Mouse (Mus musculus) embryo, embryonic 10 days (tissue): ENCODE data around the gene Rundc3a.
A peak's percentile ranks its signal among the peaks of the same experiment; 100 is the strongest.

Experiments used
- DNase-seq: peaks from one replicate; pipeline ENCODE4 v3.0.0-alpha.2; 2015; ENCODE audit warnings: low spot score

The Rundc3a gene

GRCm38 (mm10) chr11:102434816-102435705 is 41.9 kb downstream of the Rundc3a start:
- DNase-seq = no peak

DNA sequence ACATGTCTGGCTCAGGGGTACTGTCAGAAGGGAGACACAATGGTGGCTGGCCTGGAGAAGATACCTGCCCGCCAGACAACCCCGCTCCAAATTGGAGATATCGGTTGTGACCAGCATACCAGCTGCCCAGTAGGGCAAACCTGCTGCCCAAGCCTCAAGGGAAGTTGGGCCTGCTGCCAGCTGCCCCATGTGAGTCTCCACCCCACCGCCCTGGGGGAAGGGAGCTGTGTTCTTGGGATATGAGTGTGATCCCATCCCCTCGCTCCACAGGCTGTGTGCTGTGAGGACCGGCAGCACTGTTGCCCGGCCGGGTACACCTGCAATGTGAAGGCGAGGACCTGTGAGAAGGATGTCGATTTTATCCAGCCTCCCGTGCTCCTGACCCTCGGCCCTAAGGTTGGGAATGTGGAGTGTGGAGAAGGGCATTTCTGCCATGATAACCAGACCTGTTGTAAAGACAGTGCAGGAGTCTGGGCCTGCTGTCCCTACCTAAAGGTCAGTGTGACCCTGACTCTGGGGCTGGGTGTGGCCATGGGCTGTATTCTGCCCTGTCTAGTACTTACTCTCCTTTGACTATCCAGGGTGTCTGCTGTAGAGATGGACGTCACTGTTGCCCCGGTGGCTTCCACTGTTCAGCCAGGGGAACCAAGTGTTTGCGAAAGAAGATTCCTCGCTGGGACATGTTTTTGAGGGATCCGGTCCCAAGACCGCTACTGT is 42.7 kb downstream of the Rundc3a start:
- no peak for DNase-seq

- no peak for DNase-seq
Measured at GRCm38 (mm10) chr11:102436471-102436790, 43.2 kb downstream of the Rundc3a start.

- DNase-seq = peak; percentile 79
Measured at GRCm38 (mm10) chr11:102437120-102438061, 44.2 kb downstream of the Rundc3a start.

DNA sequence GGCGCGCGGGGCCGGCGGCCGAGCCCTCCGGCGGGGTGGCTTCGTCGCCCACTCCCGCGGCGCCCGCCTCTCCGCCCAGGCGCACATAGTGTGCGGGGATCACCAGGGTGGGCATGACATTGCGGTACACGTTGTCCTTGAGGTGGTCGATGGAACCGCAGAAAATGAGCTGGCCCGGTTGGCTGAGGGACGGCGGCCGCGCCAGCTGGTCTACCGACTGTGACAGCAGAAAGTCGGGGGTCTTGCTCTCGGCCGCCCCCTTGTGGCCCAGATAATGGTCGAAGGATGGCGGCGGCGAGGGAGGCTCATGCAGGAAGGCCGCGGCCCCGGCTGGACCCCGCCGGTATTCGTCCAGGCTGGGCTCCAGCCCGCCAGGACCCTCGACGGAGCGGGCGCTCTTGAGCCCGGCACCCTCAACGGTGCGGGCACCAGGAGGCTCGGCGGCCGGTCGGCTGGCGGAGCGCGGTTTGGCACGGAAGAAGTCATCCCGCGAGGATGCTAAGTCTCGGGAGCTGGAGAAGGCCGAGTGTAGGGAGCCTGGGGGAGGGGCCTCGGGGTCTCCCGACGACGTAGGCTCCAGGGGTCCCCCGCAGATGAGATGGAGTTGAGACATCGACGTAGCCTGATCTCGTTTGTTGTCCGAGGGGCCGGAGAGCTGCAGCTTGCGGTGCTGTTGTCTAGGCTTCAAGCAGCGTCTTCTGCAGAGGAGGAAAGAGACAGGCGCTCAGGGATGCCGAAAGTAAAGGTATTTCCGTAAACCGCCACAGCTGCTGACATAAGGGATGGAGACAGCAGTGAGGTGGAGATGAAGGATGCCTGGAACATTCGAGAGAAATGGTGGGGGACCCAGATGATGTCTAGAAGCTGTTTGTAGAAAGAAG is 45.2 kb downstream of the Rundc3a start:
- peak; percentile 93 for DNase-seq

GRCm38 (mm10) chr11:102439093-102440082 is 46.2 kb downstream of the Rundc3a start:
- DNase-seq = no peak

DNA sequence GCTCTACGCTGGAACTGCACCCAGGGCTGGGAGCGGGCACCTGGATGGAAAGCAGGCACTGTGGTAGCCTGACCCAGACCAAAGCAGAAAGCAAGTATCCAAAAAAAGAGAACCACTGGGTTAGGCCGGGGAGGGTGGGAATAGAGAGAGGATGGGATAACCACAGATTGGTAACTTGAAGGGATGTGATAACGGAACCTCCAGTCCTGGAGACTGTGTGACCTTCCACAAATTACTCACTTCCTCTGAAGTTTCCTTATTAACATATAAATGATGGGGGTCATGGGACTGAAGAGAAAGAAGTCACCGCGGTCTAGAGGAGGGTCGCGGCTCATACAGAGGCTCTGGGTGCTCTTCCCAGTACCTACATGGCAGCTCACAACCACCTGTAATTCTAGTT is 47.1 kb downstream of the Rundc3a start:
- no peak for DNase-seq

DNA sequence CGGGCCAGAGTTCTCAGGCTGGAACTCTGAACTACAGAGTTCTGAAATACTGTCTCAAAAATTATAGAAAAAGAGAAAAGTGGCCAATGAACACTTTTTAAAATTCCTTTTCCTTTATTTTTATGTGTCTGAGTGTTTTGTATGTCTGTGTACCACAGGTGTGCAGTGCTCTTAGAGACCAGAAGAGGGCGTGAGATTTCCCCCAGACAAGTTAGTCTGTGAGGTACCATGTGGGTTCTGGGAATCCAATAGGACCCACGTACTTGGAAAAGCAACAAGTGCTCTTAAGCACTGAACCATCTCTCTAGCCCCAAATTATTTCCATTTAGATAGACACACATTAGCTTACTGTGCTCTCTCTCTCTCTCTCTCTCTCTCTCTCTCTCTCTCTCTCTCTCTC is 48.2 kb downstream of the Rundc3a start:
- no peak for DNase-seq

DNA sequence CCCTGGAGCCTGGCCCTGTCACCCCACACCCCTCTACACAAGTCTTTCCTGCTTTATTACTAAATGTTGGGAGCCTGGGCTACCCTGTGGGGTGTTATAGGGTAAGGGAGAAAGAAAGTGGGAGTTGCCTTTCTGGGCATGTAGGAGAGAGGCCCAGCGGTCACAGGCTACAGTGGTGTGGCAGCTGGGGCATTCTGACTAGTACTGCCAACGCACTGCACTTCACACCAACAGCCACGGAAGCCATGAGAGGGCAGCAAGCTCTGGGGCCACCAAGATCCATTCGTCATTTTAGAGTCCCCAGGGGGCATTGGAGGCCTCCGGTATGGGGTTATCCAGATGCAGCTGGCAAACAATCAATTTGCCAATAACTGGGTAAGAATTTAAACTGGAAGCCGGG is 48.9 kb downstream of the Rundc3a start:
- no peak for DNase-seq

DNA sequence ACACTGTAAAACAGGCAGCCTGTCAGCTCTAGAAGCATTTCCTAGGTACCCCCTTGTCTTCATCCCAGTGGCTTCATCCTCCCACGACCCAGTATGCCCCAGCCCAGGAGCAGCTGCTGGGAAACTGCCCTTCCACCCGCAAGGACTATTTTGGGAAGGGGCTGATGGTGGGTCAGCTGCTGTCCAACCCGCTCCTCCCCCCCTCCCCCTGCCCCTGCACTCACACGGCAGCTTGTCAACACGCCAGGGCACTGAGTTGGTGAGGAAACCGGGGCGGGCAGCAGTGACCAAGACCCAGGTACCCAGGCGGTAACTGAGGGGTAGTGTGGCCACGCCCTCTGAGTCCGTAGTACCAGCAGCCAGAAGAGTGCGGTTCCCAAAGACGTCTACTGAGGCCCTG is 50.5 kb downstream of the Rundc3a start:
- DNase-seq = no peak

DNA sequence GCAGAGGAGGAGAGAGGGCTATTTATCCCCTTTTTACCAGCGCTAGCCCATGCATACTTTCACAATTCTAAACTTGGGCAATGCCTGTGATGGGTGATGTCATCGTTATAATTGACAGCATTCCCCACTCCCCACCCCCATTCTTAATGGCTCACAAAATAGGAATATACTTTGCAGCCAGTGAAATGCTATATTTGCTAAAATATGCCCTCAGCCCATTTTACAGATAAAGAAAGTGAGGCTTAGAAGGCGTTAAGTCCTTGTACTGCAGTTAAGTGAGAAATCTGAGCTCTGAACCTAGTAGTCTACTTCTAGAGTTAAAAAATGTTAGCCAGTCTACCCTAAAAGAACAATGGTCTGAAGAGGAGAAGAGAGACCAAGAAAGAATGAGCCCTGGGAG is 51.1 kb downstream of the Rundc3a start:
- DNase-seq = no peak

DNA sequence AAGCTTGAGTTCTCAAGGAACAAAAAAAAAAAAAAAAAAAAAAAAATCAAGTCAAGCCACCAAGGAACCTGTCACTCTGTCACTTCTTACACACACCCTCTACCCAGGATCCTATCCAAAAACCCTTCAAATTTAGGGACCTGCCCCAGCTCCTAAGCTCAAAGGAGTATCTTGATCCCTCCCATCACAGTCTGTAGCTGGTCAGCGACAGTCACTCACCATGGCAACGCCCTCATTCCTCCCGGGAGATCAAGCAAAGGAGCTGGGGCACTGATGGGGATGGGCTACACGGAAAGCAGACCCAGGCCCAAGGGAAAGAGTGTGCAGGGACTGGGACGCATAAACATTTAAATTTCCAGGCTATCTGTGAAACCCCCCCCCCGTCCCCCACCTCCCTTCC is 51.6 kb downstream of the Rundc3a start:
- DNase-seq = peak; percentile 69

GRCm38 (mm10) chr11:102445264-102445890 is 52.2 kb downstream of the Rundc3a start:
- DNase-seq = no peak

DNA sequence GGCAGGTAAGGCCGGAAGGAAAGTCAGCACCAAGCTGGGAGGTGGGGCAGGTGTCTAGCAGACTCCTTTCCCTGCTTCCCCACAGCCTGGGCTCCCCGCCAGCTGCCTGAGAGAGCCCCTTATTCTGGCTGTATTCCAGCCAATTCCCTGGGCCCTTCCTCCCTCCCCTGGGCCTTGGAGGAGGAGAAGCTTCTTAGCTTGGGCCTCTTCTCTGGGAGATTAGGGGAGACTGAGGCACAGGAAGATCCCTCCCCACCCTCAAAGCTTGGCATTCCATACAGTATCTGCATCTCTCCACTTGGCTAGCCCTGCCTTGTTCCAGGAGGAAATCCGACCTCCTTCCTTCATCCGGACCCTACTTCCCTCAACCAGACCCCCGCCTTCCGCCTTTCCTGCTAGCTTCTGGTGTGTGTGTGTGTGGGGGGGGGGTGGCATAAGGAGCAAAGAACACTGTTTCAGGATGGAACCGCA is 52.7 kb downstream of the Rundc3a start:
- no peak for DNase-seq

GRCm38 (mm10) chr11:102446581-102447461 is 53.6 kb downstream of the Rundc3a start:
- DNase-seq = peak; percentile 51

GRCm38 (mm10) chr11:102447497-102447896 is 54.3 kb downstream of the Rundc3a start, which contains the start of gene Fam171a2:
TSS of gene Fam171a2 (minus strand) at chr11:102447682.
- DNase-seq = peak; percentile 80

DNA sequence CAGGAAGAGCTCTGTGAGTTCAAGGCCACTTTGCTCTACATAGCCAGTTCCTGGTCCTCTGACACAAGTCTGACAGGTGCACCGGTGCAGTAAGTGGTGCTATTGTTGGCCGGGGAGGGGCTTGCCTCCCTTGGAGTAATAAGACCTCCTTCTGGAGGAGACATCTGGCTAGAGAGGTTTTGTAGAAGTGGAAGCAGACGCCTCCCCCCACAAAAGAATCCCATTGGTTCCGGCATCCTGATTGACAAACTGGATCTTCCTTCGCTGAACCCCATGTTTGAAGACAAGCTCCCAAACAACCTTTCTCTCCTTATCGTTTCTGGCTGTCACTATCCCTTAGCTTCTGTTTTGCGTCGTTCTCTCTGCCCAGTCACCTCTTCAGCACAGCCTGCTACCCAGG is 55.1 kb downstream of the Rundc3a start:
- DNase-seq = no peak
